Mouse (Mus musculus) MEL (cell line): ENCODE measurements around the gene Vps50. TPM values are rescaled to one million over a fixed set of nuclear protein-coding genes. Genes with fewer than 3 reads are reported as not detected.

Experiments used
- DNase-seq: peaks from one replicate; pipeline ENCODE4 v3.0.0; 2011; ENCODE audit warnings: low read depth, low spot score
- H3K27ac ChIP-seq: 2 replicates; pipeline ENCODE4 v1.5.1; 2012; ENCODE audit warnings: low read depth, mild to moderate bottlenecking, control low read depth, low read length, moderate library complexity; ENCODE audit not compliant: control insufficient read depth
- H3K27me3 ChIP-seq, 2 experiments: fragments of 150-350 bp in 1 of 2; sonication (generic) in 1 of 2; 2 replicates each; pipeline ENCODE4 v1.6.1; 2012; ENCODE audit warnings: low read length in 2 of 2, mild to moderate bottlenecking in 2 of 2, improper control_type of control experiment in 1 of 2, moderate library complexity in 1 of 2; ENCODE audit not compliant: insufficient read depth in 2 of 2, control insufficient read depth in 1 of 2
- H3K36me3 ChIP-seq, 2 experiments: 2 replicates each; pipeline ENCODE4 v1.6.1; 2012 to 2014; ENCODE audit warnings: low read length in 2 of 2, improper control_type of control experiment in 1 of 2, inconsistent platforms in 1 of 2, mild to moderate bottlenecking in 1 of 2; ENCODE audit not compliant: insufficient read depth in 2 of 2, control insufficient read depth in 1 of 2
- H3K4me1 ChIP-seq, 2 experiments: fragments of 150-350 bp in 1 of 2; sonication (generic) in 1 of 2; 2 replicates each; pipeline ENCODE4 v1.6.1; 2012; ENCODE audit warnings: low read length in 2 of 2, improper control_type of control experiment in 1 of 2, mild to moderate bottlenecking in 1 of 2; ENCODE audit not compliant: insufficient read depth in 2 of 2, control insufficient read depth in 1 of 2
- H3K4me3 ChIP-seq, 2 experiments: fragments of 150-350 bp in 1 of 2; sonication (generic) in 1 of 2; 2 replicates each; pipeline ENCODE4 v1.5.1; 2012; ENCODE audit warnings: low read depth in 2 of 2, low read length in 2 of 2, mild to moderate bottlenecking in 2 of 2, moderate library complexity in 2 of 2, control low read depth in 1 of 2, improper control_type of control experiment in 1 of 2; ENCODE audit not compliant: control insufficient read depth in 1 of 2, insufficient read depth in 1 of 2
- H3K79me2 ChIP-seq: 2 replicates; pipeline ENCODE4 v1.6.1; 2012; ENCODE audit warnings: mild to moderate bottlenecking, low read length, moderate library complexity; ENCODE audit not compliant: control insufficient read depth, poor library complexity, insufficient read depth
- H3K9ac ChIP-seq: 2 replicates; pipeline ENCODE4 v1.6.1; 2012; ENCODE audit warnings: low read depth, mild to moderate bottlenecking, control low read depth, low read length, moderate library complexity; ENCODE audit not compliant: control insufficient read depth, poor library complexity, severe bottlenecking
- H3K9me3 ChIP-seq: fragments of 150-350 bp; sonication (generic); replicated peaks from 2 replicates; pipeline ENCODE4 v1.6.1; 2012; ENCODE audit warnings: mild to moderate bottlenecking, low read length, improper control_type of control experiment, moderate library complexity; ENCODE audit not compliant: insufficient read depth
- EP300 ChIP-seq, 2 experiments: IDR thresholded peaks; 2 replicates each; pipeline ENCODE4 v1.6.1; 2011; ENCODE audit warnings: improper control_type of control experiment in 2 of 2, low read length in 2 of 2, low read depth in 1 of 2, mild to moderate bottlenecking in 1 of 2
- ETS1 ChIP-seq: IDR thresholded peaks from 2 replicates; pipeline ENCODE4 v1.6.1; 2012; ENCODE audit warnings: low read depth, mild to moderate bottlenecking, inconsistent platforms, low read length, improper control_type of control experiment, moderate library complexity
- GABPA ChIP-seq: IDR thresholded peaks from 2 replicates; pipeline ENCODE4 v1.6.1; 2012; ENCODE audit warnings: low read depth, mild to moderate bottlenecking, inconsistent platforms, low read length, improper control_type of control experiment, moderate library complexity
- GATA1 ChIP-seq: IDR thresholded peaks from 2 replicates; pipeline ENCODE4 v1.6.1; 2011; ENCODE audit warnings: low read depth, low read length, improper control_type of control experiment
- HCFC1 ChIP-seq: IDR thresholded peaks from 2 replicates; pipeline ENCODE4 v1.6.1; 2012; ENCODE audit warnings: low read depth, mild to moderate bottlenecking, inconsistent platforms, low read length, improper control_type of control experiment, moderate library complexity
- JUND ChIP-seq: IDR thresholded peaks from 2 replicates; pipeline ENCODE4 v1.6.1; 2011; ENCODE audit warnings: low read depth, mild to moderate bottlenecking, improper control_type of control experiment, low read length
- MEF2A ChIP-seq: IDR thresholded peaks from 2 replicates; pipeline ENCODE4 v1.6.1; 2014; ENCODE audit warnings: low read depth, mild to moderate bottlenecking, inconsistent platforms, low read length, improper control_type of control experiment; ENCODE audit not compliant: poor library complexity, insufficient replicate concordance, severe bottlenecking; ENCODE audit errors: extremely low read depth
- MYB ChIP-seq: IDR thresholded peaks from 2 replicates; pipeline ENCODE4 v1.6.1; 2011; ENCODE audit warnings: mild to moderate bottlenecking, low read depth, low read length, improper control_type of control experiment
- MYC ChIP-seq: IDR thresholded peaks from 2 replicates; pipeline ENCODE4 v1.6.1; 2011; ENCODE audit warnings: low read depth, mild to moderate bottlenecking, low read length, improper control_type of control experiment, moderate library complexity
- NELFE ChIP-seq: IDR thresholded peaks from 2 replicates; pipeline ENCODE4 v1.6.1; 2011; ENCODE audit warnings: low read depth, low read length, improper control_type of control experiment
- NRF1 ChIP-seq: IDR thresholded peaks from 2 replicates; pipeline ENCODE4 v1.6.1; 2014; ENCODE audit warnings: low read depth, mild to moderate bottlenecking, inconsistent platforms, low read length, improper control_type of control experiment, moderate library complexity; ENCODE audit not compliant: poor library complexity, insufficient read depth, severe bottlenecking
- POLR2A ChIP-seq, 2 experiments: IDR thresholded peaks; 2 replicates each; pipeline ENCODE4 v1.6.1; 2011 to 2012; ENCODE audit warnings: low read length in 2 of 2, mild to moderate bottlenecking in 2 of 2, control low read depth in 1 of 2, improper control_type of control experiment in 1 of 2, low read depth in 1 of 2, moderate library complexity in 1 of 2; ENCODE audit not compliant: control insufficient read depth in 1 of 2, insufficient read depth in 1 of 2, poor library complexity in 1 of 2
- POLR2AphosphoS2 ChIP-seq: IDR thresholded peaks from 2 replicates; pipeline ENCODE4 v1.6.1; 2011; ENCODE audit warnings: low read length, improper control_type of control experiment
- RAD21 ChIP-seq: IDR thresholded peaks from 2 replicates; pipeline ENCODE4 v1.6.1; 2011; ENCODE audit warnings: mild to moderate bottlenecking, low read depth, low read length, improper control_type of control experiment
- RCOR1 ChIP-seq: IDR thresholded peaks from 2 replicates; pipeline ENCODE4 v1.6.1; 2012; ENCODE audit warnings: low read depth, mild to moderate bottlenecking, inconsistent platforms, low read length, improper control_type of control experiment
- SIN3A ChIP-seq: IDR thresholded peaks from 2 replicates; pipeline ENCODE4 v1.6.1; 2012; ENCODE audit warnings: low read length, improper control_type of control experiment, inconsistent platforms
- TAL1 ChIP-seq: IDR thresholded peaks from 2 replicates; pipeline ENCODE4 v1.6.1; 2012; ENCODE audit warnings: mild to moderate bottlenecking, inconsistent platforms, low read length, moderate library complexity, mixed read lengths
- USF1 ChIP-seq: IDR thresholded peaks from 2 replicates; pipeline ENCODE4 v1.6.1; 2014; ENCODE audit warnings: low read depth, mild to moderate bottlenecking, inconsistent platforms, low read length, improper control_type of control experiment, moderate library complexity
- USF2 ChIP-seq, 2 experiments: IDR thresholded peaks; 2 replicates each; pipeline ENCODE4 v1.6.1; 2011 to 2012; ENCODE audit warnings: improper control_type of control experiment in 2 of 2, low read length in 2 of 2, borderline replicate concordance in 1 of 2, inconsistent platforms in 1 of 2, low read depth in 1 of 2, mild to moderate bottlenecking in 1 of 2; ENCODE audit not compliant: insufficient read depth in 1 of 2
- ZMIZ1 ChIP-seq: IDR thresholded peaks from 2 replicates; pipeline ENCODE4 v1.6.1; 2012; ENCODE audit warnings: low read depth, mild to moderate bottlenecking, inconsistent platforms, low read length, improper control_type of control experiment, moderate library complexity
- ZNF384 ChIP-seq: IDR thresholded peaks from 2 replicates; pipeline ENCODE4 v1.6.1; 2012; ENCODE audit warnings: low read depth, mild to moderate bottlenecking, inconsistent platforms, low read length, improper control_type of control experiment
- polyA plus RNA-seq, 2 experiments: library from polyadenylated mRNA; stranded (reverse) in 1 of 2; unstranded in 1 of 2; fragments of >175 nt in 1 of 2; fragments of >200 nt in 1 of 2; gene quantifications; 2 replicates each; pipeline versions ENCODE4 v1.2.1 to v1.2.4; 2012; ENCODE audit warnings: low replicate concordance in 2 of 2, low read depth in 1 of 2; ENCODE audit not compliant: insufficient read length in 2 of 2, insufficient read depth in 1 of 2, missing spikeins in 1 of 2
- total RNA-seq: library from RNA; depleted of rRNA; stranded (reverse); fragments of 300-350 nt; gene quantifications from 2 replicates; pipeline ENCODE4 v1.2.3, GENCODE M21; 2012

Vps50 gene
- total and polyA plus RNA-seq, 3 experiments, result 13.5 to 20.2 TPM; not detected in 1

GRCm38 (mm10) chr6:3585402-3585801 is 87.2 kb downstream of the Vps50 start:
- Histone ChIP-seq H3K27ac (no peak overlapping the region), H3K79me2 (no peaks in the 10 kb centered on the region), H3K4me3 (no peak overlapping the region), H3K27me3 (no peaks in the 10 kb centered on the region), H3K9ac (no peak overlapping the region), H3K9me3 (no peaks in the 10 kb centered on the region), H3K36me3 (peaks cover 2 to 9% of the 10 kb centered on the region in 2 experiments; a peak in 3 of 4 replicates), H3K4me1 (peaks cover 1 to 5% of the 10 kb centered on the region in 2 experiments; a peak in 3 of 4 replicates)
- DNase-seq, result peak; percentile 75
- TF ChIP-seq ZMIZ1 (no peak), MYB (no peak), EP300 (IDR thresholded peaks at IDR 0.05; ENCODE audit: low read depth in 1 of 2, low read length in 2 of 2) (peak; percentile 48 to 85; a peak in 3 of 4 replicates), GABPA (no peak), JUND (peak; percentile 84; the same call in 1 of the 2 replicates), TAL1 (no peak), POLR2A (IDR thresholded peaks at IDR 0.05; ENCODE audit: control insufficient read depth in 1 of 2, insufficient read depth in 1 of 2, low read depth in 1 of 2, low read length in 2 of 2, poor library complexity in 1 of 2) (no peak), GATA1 (peak; percentile 81), ETS1 (peak; percentile 51; the same call in 1 of the 2 replicates), MYC (peak; percentile 29; the same call in 1 of the 2 replicates), USF2 (IDR thresholded peaks at IDR 0.05; ENCODE audit: borderline replicate concordance in 1 of 2, insufficient read depth in 1 of 2, low read depth in 1 of 2, low read length in 2 of 2) (no peak), SIN3A (peak; percentile 40; the same call in 1 of the 2 replicates), USF1 (no peak), POLR2AphosphoS2 (no peak)

DNA sequence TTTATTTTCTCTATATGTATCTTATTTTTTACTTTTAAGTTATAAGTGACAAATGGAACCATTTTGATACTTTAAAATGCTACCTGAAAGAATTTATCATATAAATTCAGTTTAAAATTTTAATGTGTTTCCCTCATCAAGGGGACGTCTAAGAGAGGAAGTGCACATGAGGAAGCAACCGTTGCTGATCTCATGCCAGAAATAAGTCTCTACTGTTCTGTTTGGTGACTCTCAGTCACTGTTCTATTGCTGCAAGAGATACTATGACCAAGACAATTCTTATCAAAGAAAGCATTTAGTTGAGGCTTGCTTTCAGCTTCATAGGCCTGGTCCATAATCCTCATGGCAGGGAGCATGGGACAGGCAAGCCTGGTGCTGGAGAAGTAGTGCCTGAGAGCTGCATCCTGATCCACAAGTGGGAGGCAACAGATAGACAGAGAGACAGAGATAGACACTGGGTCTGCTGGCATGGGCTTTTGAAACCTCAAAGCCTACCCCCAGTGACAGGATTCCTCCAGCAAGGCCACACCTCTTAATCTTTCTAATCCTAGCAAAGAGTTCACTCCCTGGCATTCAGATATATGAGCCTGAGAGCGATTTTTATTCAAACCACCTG is 92.2 kb downstream of the Vps50 start:
- H3K36me3 ChIP-seq, result peaks cover 2 to 18% of the 10 kb centered on the region in 2 experiments; a peak in 3 of 4 replicates
- no peaks in the 10 kb centered on the region for H3K79me2 ChIP-seq
- H3K4me1 ChIP-seq, result peaks cover 3 to 10% of the 10 kb centered on the region in 2 experiments
- peak overlapping the region; percentile 39; the same call in 1 of the 2 replicates for H3K27ac ChIP-seq
- TF ChIP-seq TAL1 (0 out of 2 replicates have a peak, but pooled peaks have one; percentile 3), RCOR1 (no peak), NELFE (no peak), USF1 (no peak), ZNF384 (no peak), RAD21 (no peak), NRF1 (no peak), POLR2A (IDR thresholded peaks at IDR 0.05; ENCODE audit: control insufficient read depth in 1 of 2, insufficient read depth in 1 of 2, low read depth in 1 of 2, low read length in 2 of 2, poor library complexity in 1 of 2) (no peak), MYC (no peak), HCFC1 (no peak), MEF2A (no peak), ETS1 (no peak), EP300 (IDR thresholded peaks at IDR 0.05; ENCODE audit: low read depth in 1 of 2, low read length in 2 of 2) (peak; percentile 64 to 71), MYB (peak; percentile 56; the same call in 1 of the 2 replicates)
- peak; percentile 81 for DNase-seq
- H3K9ac ChIP-seq, result no peak overlapping the region
- H3K4me3 ChIP-seq, result no peak overlapping the region
- no peaks in the 10 kb centered on the region for H3K9me3 ChIP-seq
- H3K27me3 ChIP-seq, result no peaks in the 10 kb centered on the region
